Mouse (Mus musculus): ENCODE measurements around the gene Diaph2.

GRCm38 (mm10) chrX:130473133-130473532 lies 723.6 kb downstream of the Diaph2 start:
- TF ChIP-seq CTCF (IDR thresholded peaks at IDR 0.05; ENCODE audit: low read depth) (no peak), EP300 (IDR thresholded peaks at IDR 0.05; ENCODE audit: low read depth) (no peak)

All from liver, postnatal 0 days (tissue).